Mouse (Mus musculus) forebrain, embryonic 16.5 days (tissue): ENCODE results near the gene Sec16b. TPM values are rescaled to one million over a fixed set of nuclear protein-coding genes. Genes with fewer than 3 reads are reported as not detected.

Source experiments
- ATAC-seq: fragments of 200-750 bp; cut with Nextera tagmentation; 2 replicates; pipeline ENCODE4 v1.8.0; 2017; ENCODE audit warnings: mild to moderate bottlenecking, moderate library complexity
- H3K27ac ChIP-seq: fragments of 300-500 bp; sonication (generic); 2 replicates; pipeline ENCODE4 v1.5.1; 2014; ENCODE audit warnings: low read length, control low read depth
- H3K27me3 ChIP-seq: fragments of 300-500 bp; sonication (generic); replicated peaks from 2 replicates; pipeline ENCODE4 v1.6.1; 2014; ENCODE audit warnings: low read length; ENCODE audit not compliant: control insufficient read depth, insufficient read depth
- H3K36me3 ChIP-seq: fragments of 300-500 bp; sonication (generic); 2 replicates; pipeline ENCODE4 v1.6.1; 2014; ENCODE audit not compliant: control insufficient read depth, insufficient read depth
- H3K4me1 ChIP-seq: fragments of 300-500 bp; sonication (generic); replicated peaks from 2 replicates; pipeline ENCODE4 v1.6.1; 2014; ENCODE audit warnings: low read length; ENCODE audit not compliant: control insufficient read depth, insufficient read depth
- H3K4me2 ChIP-seq: fragments of 300-500 bp; sonication (generic); 2 replicates; pipeline ENCODE4 v1.6.1; 2014; ENCODE audit warnings: mild to moderate bottlenecking, low read length, control low read depth
- H3K4me3 ChIP-seq: fragments of 300-500 bp; sonication (generic); replicated peaks from 2 replicates; pipeline ENCODE4 v1.5.1; 2014; ENCODE audit warnings: mild to moderate bottlenecking, low read length, control low read depth
- H3K9ac ChIP-seq: fragments of 300-500 bp; sonication (generic); replicated peaks from 2 replicates; pipeline ENCODE4 v1.6.1; 2014; ENCODE audit warnings: low read depth, low read length, control low read depth
- H3K9me3 ChIP-seq: fragments of 300-500 bp; sonication (generic); 2 replicates; pipeline ENCODE4 v1.6.1; 2016; ENCODE audit warnings: low read length; ENCODE audit not compliant: control insufficient read depth
- WGBS: fragments of 180-500 bp; shearing (Covaris S2); extraction: QIAGEN DNeasy Blood & Tissue Kit; methylation state at CpG from one replicate; pipeline ENCODE4 v1.1.7; 2014; 5-methylcytosine and 5-hydroxymethylcytosine counted together
- polyA plus RNA-seq: library from polyadenylated mRNA; unstranded; fragments of >200 nt; fragmentation: Nextera tagmentation; extraction: Ambion mirVana; gene quantifications from 2 replicates; pipeline ENCODE4 v1.2.1, GENCODE M21; 2015

Sec16b gene
- polyA plus RNA-seq, 1 experiment from 2014 or later = 0.62 TPM

DNA sequence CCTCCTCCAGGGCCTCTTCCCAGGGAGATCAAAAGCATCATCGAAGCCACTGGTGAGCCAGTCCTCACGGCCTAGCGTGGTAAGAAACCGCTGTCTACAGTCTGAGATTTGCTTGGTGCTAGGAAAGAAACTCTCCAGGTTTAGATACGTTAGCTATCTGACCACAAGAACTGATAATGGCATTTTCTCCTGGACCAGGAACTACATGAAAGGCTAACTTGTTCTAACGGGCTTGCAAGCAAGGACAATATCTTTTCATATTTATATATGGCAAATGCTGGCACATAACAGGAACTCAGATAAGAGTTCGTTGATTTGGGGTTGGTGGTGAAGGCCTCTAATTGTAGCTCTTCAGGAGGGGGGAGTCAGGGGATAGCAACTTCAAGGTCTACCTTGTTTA lies 18.2 kb downstream of the Sec16b start:
- no peaks in the 10 kb centered on the region for H3K9me3 ChIP-seq
- no peaks in the 10 kb centered on the region for H3K27me3 ChIP-seq
- H3K36me3 ChIP-seq = no peaks in the 10 kb centered on the region
- no peak overlapping the region for H3K9ac ChIP-seq
- no peak overlapping the region for H3K27ac ChIP-seq
- H3K4me2 ChIP-seq = no peak overlapping the region
- no peak overlapping the region for H3K4me3 ChIP-seq
- WGBS = 92% methylated on average over 7 of the region's 7 CpGs
- ATAC-seq = no peak
- no peaks in the 10 kb centered on the region for H3K4me1 ChIP-seq

DNA sequence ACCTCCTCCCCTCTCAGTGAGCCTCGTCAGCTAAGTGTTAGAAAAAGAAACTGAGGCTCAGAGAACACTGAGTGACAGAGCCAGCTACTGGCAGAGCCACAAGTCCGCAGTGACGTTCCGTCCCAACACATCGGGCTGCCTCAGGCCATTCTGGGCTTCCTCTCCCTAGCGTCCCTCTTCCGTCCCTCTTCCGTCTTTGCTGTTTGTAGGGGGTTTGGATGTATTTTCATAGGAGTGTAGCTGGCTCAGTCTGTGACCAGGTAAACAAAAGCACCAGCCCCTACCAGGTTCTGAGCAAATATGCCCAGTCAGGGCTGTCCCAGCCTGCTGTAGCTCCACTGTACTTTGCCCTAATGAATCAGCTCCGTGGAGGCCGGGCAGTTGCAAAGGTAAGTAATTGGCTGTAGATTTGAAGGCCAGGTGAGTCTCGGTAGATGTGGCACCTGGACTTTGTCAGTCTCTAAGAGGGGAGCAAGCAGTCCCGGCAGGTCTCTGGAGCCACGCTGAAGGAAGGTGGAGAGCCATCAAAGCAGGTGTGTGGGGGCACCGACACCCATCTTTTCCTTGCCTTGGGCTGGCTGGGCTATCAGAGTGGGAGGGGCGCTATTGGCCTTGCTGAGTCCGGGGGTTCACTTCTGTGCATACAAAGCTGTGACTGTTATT lies 19.3 kb downstream of the Sec16b start:
- H3K4me1 ChIP-seq = no peaks in the 10 kb centered on the region
- no peak overlapping the region for H3K9ac ChIP-seq
- no peak overlapping the region for H3K4me3 ChIP-seq
- no peaks in the 10 kb centered on the region for H3K9me3 ChIP-seq
- no peak overlapping the region for H3K4me2 ChIP-seq
- no peak for ATAC-seq
- no peak overlapping the region for H3K27ac ChIP-seq
- no peaks in the 10 kb centered on the region for H3K27me3 ChIP-seq
- H3K36me3 ChIP-seq = no peaks in the 10 kb centered on the region
- WGBS = 88% methylated on average over 16 of the region's 16 CpGs

DNA sequence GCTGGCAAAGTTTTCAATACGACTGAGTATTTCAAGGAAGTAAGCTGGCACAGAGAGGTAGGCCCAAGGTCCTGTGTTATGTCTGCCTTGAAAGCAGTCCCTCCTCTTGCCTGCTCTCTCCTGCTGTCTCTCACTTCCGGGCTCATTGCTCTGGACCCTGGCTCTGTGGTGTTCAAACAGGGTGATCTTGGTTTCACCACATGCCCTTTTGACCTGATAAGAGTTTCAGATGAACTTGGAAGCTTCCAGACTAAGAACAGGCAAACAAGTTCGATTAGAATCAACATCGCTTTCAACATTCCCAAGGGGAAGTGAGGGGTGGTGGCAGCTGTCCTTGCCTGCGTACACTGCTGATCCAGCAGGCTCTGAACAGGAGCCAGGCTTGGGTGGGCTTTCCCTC lies 20.1 kb downstream of the Sec16b start:
- 64% methylated on average over 5 of the region's 5 CpGs for WGBS
- Histone ChIP-seq H3K9me3 (no peaks in the 10 kb centered on the region), H3K4me2 (no peak overlapping the region), H3K36me3 (no peaks in the 10 kb centered on the region), H3K27ac (no peak overlapping the region), H3K4me1 (no peaks in the 10 kb centered on the region), H3K9ac (no peak overlapping the region), H3K4me3 (no peak overlapping the region), H3K27me3 (no peaks in the 10 kb centered on the region)
- no peak for ATAC-seq

DNA sequence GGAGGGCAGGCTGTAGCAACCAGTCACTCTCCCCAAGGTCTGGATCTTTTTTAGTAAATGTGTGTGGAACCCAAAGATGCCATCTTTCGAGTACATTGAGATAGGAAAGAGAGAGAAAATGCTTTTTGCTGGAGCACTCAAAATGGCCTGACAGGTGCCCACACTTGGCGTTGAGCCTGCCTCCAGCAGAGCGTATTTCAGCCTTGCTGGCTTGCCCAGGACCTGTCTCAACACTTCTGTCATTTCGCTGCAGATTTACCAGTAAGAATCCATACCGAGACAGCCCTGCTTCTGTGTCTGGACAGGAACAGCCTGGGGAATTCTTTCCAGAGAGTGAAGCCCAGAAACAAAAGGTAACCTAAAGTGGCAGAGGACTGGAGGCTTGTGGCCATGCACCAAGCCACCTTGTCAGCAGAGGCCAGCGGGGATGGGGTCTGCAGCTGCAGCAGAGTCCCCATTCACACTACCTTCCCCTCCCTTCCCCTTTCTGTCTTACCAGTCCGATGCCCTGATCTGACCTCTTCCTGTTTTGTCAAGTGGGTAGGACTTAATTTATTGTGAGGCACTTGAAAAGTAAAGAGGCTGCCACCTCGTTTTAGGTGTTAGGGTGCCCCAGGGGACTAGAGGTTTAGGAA lies 26.4 kb downstream of the Sec16b start:
- Histone ChIP-seq H3K9me3 (no peaks in the 10 kb centered on the region), H3K4me2 (no peak overlapping the region), H3K4me1 (peaks cover 5% of the 10 kb centered on the region; the same call in 1 of the 2 replicates), H3K27me3 (no peaks in the 10 kb centered on the region), H3K36me3 (no peaks in the 10 kb centered on the region), H3K4me3 (no peak overlapping the region), H3K27ac (no peak overlapping the region), H3K9ac (no peak overlapping the region)
- 38% methylated on average over 8 of the region's 8 CpGs for WGBS
- no peak for ATAC-seq

DNA sequence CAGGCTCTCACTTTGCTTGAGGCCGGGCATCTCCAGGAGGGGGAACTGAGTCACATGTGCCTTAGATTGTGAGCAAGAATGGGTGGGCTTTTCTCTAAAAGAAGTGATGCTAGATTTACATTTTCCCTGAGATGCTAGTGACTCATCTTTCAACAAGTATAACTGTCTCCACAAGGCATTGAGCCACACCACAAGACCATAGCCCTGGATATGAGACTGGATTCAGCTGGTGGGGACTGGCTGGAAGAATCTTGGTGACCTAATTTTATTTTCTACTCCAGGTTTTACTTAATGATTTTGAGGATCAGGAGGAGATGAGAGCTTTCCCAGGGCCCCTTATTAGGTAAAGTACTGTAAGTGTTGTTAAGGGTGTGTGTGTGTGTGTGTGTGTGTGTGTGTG lies 29.0 kb downstream of the Sec16b start:
- Histone ChIP-seq H3K4me1 (peaks cover 5% of the 10 kb centered on the region; the same call in 1 of the 2 replicates), H3K36me3 (no peaks in the 10 kb centered on the region), H3K4me3 (no peak overlapping the region), H3K27ac (no peak overlapping the region), H3K9me3 (no peaks in the 10 kb centered on the region), H3K27me3 (no peaks in the 10 kb centered on the region), H3K9ac (no peak overlapping the region), H3K4me2 (no peak overlapping the region)
- WGBS = 83% methylated on average over 1 of the region's 1 CpGs
- ATAC-seq = no peak

DNA sequence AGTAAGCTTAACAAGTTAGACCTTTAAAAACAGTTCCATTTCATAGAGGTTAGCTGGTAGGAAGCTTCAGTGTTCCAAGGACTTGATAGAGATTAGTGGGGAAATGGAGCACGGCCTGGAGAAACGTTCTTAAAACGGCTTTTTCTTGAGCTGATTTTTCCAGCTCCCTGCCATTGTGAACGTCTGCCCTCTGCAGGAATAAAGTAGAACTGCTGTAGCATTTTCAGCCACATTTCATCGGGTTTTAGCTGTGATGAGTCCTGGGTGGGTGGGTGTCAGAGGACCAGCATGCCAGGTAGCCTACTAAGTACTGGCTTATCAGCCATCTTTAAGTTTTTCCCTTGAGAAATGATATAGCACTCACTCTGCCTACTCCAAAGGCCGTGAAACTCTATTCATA lies 29.9 kb downstream of the Sec16b start:
- no peaks in the 10 kb centered on the region for H3K36me3 ChIP-seq
- H3K9me3 ChIP-seq = no peaks in the 10 kb centered on the region
- no peak overlapping the region for H3K27ac ChIP-seq
- H3K9ac ChIP-seq = no peak overlapping the region
- peak; percentile 71 for ATAC-seq
- no peak overlapping the region for H3K4me3 ChIP-seq
- peaks cover 5% of the 10 kb centered on the region; the same call in 1 of the 2 replicates for H3K4me1 ChIP-seq
- no peaks in the 10 kb centered on the region for H3K27me3 ChIP-seq
- WGBS = 9% methylated on average over 6 of the region's 6 CpGs
- no peak overlapping the region for H3K4me2 ChIP-seq

DNA sequence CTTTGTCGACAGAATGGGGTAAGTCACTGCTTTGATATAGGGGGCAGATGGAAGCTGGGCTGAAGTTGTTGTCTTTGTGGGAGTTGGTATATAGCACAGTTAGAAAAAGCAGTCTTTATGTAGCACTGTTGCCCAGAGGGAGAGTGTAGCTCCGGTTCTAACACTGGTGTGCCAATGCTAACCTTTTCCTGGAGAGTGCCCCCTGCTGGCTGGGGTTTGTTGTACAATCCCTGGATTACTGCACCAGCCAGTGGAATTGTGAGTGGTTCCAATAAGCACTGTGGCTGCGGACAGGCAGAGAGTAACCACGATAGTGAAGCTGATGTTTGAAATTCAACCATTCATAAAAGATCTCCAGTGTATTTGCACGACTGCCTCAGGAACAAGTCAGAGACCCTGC lies 31.1 kb downstream of the Sec16b start:
- H3K9ac ChIP-seq = no peak overlapping the region
- no peak overlapping the region for H3K27ac ChIP-seq
- no peaks in the 10 kb centered on the region for H3K36me3 ChIP-seq
- no peak overlapping the region for H3K4me2 ChIP-seq
- H3K9me3 ChIP-seq = no peaks in the 10 kb centered on the region
- H3K4me1 ChIP-seq = peaks cover 5% of the 10 kb centered on the region; the same call in 1 of the 2 replicates
- no peak for ATAC-seq
- no peak overlapping the region for H3K4me3 ChIP-seq
- WGBS = 81% methylated on average over 5 of the region's 5 CpGs
- no peaks in the 10 kb centered on the region for H3K27me3 ChIP-seq

DNA sequence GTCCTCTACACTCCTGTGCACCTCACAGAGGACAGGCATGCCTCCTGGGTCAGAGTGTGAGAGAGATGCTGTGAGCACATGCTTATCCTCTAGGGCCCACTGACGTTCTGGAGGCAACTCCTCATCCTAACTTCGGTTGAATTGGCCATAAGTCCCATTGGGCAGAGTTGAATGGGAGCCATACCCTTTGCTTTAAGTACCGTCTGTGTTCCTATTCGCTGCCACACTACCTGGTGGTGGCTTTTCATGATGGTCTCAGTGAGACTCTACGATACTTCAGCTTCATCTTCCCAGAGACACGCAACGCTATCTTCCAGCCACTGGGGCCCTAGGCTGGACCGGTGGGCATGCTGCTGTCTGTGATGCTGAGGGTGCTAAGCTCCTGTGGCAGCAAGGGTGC lies 38.5 kb downstream of the Sec16b start:
- H3K27me3 ChIP-seq = no peaks in the 10 kb centered on the region
- H3K4me2 ChIP-seq = no peak overlapping the region
- H3K27ac ChIP-seq = no peak overlapping the region
- no peak for ATAC-seq
- H3K4me3 ChIP-seq = no peak overlapping the region
- no peak overlapping the region for H3K9ac ChIP-seq
- H3K36me3 ChIP-seq = no peaks in the 10 kb centered on the region
- no peaks in the 10 kb centered on the region for H3K9me3 ChIP-seq
- no peaks in the 10 kb centered on the region for H3K4me1 ChIP-seq
- 91% methylated on average over 8 of the region's 8 CpGs for WGBS

DNA sequence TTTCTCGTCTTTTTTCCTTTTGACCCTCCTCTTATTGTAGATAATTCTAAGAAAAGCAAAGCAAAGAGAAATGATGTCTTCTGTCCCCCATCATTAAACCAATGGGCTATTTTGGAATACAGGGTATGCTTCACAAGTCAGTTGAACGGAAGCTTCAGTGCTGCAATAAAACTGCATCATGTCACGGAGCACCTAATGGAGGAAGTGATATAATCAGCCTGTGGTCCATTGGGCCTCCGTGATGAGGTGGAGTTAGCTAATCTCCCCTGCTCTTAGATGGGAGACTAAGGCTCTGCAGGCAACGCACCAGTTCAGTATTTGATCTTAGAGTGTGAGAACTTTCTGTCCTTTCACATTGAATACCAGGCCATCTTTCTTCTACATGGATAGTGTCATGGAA lies 41.1 kb downstream of the Sec16b start:
- Histone ChIP-seq H3K9ac (no peak overlapping the region), H3K4me3 (no peak overlapping the region), H3K27ac (no peak overlapping the region), H3K4me1 (no peaks in the 10 kb centered on the region), H3K9me3 (no peaks in the 10 kb centered on the region), H3K4me2 (no peak overlapping the region), H3K27me3 (no peaks in the 10 kb centered on the region), H3K36me3 (no peaks in the 10 kb centered on the region)
- no peak for ATAC-seq
- WGBS = 87% methylated on average over 5 of the region's 5 CpGs
